Mouse (Mus musculus) ES-CJ7 (cell line): Measurements from ENCODE around the gene Dnah11.
"Not testable (repeated sequence)": the region's sequence is repeated elsewhere in the genome, so short reads cannot be mapped to it uniquely, and the experiment has no call there.

Experiments used
- DNase-seq: peaks from one replicate; pipeline ENCODE4 v3.0.0; 2011; ENCODE audit warnings: low read depth, low spot score

Dnah11 gene

DNA sequence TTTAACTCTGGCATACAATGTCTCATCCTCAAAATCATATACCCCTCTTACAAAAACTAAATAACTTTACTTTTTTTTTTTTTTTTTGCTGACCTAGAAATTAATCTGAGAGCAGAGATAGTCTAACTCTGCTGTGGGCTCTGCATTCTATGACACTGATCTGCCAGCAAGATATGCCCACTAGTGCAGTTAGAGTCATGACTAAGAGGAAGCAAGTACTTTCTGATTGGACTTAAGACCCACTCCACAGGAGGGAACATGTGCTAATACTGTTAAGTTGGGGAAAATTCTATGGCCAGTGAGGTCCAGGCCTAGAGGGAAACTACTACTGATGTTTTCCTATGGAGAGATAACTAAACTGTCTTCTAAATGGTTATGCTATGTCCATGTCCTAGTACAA is 225.1 kb downstream of the Dnah11 start:
- DNase-seq = no peak

DNA sequence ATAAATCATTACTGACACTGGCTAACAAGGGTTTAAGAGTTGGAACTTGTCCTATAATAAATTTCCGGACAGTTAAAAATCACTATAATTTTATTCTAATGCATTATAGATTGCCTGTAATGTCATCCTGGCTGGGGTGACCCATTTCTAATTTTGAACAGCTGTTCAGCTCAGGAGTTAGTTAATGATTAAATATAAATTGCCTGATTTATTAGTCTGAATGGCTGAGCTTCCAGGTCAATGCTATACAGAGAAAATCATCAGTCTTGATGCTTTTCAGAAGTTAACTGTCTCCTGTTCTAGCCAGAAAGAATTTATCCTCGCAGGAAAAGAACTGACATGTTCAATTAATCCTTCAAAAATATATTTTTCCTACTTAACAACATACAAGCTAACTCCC is 236.1 kb downstream of the Dnah11 start:
- DNase-seq = no peak

DNA sequence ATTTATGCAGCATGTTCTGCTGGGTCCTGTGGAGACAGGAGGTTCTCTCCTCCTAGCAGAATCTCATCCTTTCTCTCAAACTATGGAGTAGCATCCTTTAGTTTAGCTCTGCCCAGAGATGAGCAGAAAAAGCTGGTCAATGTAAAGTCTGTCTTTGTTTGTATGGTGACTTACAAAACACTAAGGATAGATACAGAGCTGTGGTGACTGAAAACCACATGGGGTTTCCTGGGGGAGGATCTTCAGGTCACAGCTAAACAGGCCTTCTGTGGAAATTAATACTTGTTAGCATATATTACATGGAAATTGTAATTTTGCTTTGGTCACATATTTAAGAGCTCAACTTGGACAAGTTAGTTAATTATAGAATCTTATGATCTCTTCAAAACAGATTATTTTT is 239.6 kb downstream of the Dnah11 start:
- no peak for DNase-seq

DNA sequence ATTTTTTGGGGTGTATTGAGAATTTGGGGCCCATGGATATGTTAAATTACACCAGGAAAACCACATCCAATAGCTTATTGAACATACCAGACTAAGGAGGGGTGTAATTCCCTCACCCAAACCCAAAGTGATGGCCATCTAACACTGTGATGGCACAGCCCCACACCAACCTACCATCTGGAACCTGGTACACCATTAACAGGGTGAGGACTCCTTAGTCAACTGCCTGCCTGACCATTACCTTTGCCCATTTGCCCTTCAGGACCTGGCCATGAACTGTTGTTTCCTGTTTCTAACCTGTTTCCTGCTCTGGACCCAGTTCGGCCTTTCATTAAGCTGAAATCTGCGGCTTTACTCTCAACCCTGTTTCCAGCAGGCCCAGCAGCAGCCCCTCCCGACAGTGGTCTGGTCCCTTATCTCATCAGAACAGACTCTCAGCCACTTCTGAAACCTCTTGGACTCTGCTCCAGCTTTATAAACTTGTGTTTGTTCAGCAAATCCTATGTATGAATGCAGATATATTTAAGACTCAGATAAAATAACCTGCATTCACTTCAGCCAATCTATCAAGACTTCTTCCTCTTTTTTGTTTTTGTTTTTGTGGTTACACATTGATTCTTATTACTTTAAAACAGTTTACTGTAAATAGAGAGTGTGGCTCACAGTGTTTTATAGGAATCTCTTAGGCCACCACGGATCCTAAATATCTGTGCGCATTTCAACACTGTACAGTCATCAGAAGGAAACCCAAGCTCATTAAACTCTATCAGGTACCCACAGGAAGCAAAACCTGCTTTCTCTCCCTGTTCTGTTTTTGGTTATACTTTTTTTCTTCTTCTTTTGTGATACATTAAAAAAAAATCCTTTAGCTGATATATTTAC is 251.8 kb downstream of the Dnah11 start:
- DNase-seq = no peak

DNA sequence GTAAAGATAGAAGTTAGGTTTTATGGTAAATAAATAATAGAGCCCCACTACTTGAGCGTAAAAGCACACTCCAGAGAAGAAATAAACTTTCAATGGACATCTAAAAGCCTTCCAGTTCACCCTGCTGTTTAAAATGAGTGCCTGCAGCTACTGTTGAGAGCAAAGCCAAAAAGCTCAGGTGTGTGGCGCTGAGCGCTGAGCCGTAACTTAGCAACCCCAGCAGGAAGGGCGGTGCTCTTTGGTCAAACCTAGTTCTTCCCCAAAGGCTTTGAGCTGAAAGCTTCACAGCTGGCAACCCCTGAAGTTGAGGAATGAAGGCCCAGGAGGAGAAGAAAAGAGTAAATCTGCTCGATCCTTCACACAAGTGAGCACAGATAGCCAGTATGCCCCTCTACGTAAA is 256.9 kb downstream of the Dnah11 start:
- DNase-seq = peak; percentile 18

DNA sequence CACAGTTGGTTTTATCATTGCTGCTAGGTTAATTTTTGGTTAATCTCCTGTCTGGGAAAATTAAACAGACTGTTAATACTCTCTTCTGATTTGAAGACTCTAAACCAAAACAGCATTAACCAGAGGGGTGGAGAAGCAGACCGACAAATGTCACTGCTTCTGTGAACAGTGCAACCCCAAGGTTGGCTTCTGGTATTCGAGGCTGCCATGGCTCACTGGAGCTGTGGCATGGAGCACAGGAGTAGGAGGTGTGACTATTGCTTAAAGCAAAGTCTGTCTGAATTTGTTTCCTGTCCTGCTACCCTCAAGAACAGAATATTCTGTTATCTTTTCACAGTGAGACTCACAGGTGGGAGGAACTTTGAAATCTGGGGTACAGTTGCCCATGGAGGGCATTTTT is 260.6 kb downstream of the Dnah11 start:
- DNase-seq = no peak

DNA sequence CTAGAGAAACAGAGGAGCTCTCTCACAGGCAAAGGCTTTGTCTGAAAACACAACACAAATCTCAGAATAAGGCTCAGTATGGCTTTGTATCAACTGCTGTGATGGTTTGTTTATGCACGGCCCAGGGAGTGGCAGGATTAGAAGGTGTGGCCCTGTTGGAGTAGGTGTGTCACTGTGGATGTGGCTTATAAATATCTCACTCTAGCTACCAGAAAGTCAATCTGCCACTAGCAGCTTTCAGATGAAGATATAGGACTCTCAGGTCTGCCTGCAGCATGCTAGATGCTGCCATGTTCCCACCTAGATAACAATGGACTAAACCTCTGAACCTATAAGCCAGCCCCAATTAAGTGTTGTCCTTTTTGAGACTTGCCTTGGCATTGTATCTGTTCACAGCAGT is 266.8 kb downstream of the Dnah11 start:
- no peak for DNase-seq

DNA sequence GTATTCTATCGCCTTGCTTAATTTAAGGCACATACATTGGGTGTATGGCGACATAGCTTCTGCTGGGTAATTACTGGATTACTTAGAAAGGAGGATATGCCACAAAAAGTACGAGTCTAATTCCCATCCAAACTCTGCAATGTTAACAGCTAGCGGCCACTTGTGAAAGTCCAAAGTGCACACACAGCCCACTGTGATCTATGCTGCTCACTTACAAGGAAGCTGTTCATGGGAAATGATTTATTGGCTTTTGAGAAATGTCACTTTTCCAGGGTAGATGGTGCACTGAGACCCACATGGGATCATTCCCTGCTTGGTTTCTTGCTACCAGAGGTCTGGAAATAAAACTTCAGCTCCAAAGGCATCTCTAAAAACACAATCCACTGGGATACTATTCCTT is 269.1 kb downstream of the Dnah11 start:
- DNase-seq = no peak

DNA sequence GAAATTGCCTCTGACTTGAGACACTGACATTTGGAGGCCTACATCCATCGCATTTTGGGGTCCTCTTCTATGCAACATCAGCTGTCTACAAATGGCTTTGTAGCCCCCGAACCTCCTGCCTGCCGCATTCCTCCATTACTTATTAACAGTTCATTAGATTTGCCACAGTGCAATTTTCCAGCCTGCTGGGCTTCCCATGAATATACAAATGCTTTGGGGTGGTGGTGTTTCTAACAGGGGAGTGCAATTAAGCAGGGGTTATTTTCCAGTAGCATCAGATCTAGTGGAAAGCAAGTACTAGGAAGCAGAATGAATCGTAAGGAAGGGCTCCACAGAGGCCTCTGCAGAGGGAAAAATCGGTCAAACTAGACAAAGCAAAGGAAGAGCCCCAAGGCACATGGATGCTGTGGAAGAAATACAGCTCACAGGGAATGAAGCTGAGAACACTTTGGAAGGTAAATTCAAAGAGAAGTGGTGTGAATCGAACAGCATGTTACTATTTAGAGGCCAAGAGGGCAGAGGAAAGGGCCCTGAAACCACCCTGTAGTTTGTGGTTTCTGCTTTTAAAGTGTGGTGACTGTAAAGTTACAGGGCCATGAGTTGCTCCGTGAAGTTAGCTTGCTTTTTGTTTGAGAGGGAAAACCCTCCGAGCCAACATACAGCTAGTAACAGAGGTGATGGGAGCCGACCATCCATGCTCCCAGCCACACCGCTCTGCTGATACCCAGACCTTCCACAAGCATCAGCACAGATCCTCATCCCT is 282.8 kb downstream of the Dnah11 start:
- no peak for DNase-seq

DNA sequence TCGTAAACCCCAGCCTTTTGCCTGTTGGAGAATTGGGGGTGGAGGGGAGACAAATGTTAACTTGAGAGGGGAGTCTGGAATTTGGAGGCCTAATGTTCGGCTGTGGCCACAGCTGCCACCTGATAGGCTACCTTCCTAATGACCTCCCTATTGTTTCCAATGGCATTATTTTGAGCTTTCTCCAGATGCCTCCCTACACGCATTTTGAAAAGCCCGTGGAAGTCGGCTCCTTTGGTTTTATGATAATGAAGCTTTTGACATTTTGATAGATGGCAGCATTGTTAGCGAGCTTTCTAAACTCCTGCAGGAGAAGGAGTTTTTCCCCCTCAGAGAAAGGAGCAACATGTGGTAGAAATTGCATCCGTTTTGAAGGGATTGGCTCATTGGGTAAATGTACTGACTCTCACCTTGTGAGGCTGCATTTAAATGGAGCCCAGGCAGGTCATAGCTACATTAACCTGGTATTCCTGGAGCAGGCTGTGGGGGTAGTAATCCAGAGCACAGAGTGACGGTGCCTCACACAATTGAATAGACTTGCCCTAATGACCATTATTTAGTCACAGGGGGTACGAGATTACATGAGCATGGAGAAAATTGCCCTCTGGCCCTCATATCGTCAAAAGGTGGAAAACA is 284.1 kb downstream of the Dnah11 start:
- peak; percentile 44 for DNase-seq

DNA sequence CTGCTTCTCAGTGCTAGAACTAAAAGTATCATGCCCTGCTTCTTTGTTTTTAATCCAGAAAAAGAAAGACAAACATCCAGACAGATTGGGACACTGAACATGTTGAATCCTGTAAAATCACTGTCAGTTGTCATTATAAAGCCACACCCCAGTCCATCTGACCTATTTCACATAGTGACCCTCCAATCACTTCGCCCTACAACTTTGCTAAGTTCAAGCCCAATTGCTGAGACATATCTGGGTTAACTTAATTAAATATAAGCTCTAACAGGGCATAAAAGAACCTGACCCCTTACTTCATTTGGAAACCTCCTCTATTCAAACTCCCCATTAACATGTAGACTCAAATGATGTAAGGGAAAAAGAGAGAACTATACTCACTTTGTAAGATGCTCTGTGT is 287.4 kb downstream of the Dnah11 start:
- DNase-seq = no peak

DNA sequence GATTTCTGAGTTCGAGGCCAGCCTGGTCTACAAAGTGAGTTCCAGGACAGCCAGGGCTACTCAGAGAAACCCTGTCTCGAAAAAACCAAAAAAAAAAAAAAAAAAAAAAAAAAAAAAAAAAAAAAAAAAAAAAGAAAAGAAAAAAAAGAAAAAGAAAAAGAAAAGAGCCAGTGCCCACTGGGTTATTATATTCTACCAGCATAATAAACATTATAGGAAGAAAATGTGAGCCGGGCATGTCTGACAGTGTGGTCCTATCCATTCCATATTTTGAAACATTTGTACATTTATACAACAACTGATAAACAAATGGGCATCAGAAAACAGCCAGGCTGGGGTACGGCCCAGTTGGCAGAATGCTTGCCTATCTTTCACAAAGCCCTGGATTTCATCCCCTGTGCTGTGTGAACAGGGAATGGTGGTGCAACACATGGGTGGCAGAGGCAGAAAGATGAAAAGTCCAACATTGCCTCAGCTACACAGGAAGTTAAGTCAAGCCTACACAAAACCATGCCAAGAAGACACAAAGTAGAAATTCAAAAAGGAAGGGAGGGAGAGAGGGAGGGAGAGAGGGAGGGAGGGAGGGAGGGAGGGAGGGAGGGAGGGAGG is 293.5 kb downstream of the Dnah11 start:
- DNase-seq = not testable (repeated sequence)

DNA sequence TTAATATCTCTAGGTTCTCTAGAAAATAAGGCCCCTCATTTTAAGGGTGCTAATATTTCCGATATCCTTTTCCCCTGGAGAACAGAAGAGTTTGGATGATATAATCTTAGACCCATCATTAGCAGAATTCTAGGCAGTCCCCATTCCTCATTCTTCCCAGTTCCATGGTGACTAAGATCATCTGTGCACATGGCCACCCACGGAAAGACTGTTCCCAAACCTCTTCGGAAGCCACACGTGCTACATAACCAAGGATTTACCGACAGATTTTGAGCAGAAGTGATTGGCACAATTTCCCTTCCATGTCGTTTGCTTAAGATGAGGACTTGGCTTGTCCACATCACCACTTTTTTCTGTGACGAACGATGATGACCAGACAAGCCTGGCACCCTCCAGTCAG is 295.2 kb downstream of the Dnah11 start:
- DNase-seq = no peak

DNA sequence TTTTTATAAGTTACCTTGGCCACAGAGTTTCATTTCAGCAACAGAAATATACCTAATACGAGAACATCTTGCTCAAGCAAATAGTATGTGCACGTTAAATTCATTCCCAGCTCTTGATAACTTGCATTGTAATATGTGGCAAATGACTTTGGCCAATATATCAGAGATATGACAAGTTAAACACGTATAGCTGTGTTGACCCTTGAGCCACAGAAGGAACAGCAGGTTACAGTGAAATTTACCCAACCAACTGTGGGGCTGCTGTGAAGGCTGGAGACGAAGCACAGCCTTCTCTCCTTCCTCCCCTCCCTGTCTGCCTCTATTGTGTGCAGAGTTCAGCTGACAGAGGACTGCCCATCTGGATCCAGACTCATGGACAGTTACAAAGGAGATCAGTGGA is 297.5 kb downstream of the Dnah11 start:
- DNase-seq = not testable (repeated sequence)

DNA sequence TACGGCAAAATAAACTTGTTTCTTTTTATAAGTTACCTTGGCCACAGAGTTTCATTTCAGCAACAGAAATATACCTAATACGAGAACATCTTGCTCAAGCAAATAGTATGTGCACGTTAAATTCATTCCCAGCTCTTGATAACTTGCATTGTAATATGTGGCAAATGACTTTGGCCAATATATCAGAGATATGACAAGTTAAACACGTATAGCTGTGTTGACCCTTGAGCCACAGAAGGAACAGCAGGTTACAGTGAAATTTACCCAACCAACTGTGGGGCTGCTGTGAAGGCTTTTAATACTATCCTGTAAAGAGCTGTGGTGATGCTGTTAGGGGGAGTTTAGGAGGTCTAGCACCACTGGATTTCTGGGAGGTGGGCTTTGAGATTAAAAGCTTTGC is 298.0 kb downstream of the Dnah11 start:
- not testable (repeated sequence) for DNase-seq

DNA sequence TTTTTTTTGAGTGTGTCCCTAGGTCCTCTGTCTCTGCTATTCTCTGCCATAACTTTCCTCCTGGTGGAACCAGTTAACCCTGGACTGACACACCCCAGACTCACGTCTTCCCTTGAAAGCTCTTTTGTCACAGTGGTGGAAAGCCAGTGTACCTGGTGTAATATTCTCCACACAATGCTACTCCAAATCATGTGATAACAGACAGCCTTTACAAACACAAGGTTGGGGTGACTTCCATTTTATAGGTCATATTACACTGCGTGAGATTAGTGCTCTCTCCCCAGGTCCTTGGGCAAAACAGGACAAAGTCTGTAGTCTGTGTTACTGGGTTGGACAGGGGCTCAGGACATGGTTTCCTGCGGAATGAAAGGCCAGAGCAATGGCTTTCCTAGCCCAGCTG is 311.4 kb downstream of the Dnah11 start:
- no peak for DNase-seq

DNA sequence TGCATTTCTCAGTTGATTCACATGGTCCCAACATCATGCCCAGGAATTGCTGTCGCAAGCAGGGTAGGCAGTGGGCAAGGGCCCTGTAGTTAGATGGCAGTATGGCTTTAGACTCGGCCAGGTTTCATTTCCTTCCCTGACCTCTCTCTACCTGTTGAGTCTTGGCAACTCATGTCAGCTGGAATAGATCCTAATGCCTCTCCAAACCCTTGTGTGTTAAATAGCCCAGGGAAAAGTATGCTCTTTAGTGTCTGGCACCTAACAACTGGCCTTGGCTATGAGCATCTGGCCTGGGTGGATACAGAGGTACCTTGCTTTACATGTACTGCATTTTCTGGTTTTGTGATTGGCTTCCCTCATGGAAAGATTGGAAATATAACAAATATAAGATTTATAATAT is 314.2 kb downstream of the Dnah11 start:
- DNase-seq = no peak

DNA sequence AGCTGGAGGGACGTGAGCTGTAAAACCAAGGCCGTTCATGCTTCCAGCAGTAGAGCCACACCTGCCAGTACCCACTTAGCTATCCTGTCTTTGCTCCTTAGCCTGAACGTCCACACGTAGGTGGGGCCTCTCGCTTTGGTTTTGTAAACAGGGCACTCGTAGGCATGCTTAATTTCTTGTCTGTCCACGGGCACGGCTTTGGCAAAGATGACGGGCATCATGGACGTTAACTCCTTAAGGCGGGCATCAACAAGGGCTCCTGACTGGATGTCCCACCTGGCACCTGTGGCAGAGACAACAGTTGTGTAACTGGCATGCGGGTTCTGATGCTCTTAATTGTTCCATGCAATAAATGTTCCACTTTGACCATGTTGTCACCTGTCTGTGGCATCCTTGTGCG is 320.5 kb downstream of the Dnah11 start:
- DNase-seq = no peak

DNA sequence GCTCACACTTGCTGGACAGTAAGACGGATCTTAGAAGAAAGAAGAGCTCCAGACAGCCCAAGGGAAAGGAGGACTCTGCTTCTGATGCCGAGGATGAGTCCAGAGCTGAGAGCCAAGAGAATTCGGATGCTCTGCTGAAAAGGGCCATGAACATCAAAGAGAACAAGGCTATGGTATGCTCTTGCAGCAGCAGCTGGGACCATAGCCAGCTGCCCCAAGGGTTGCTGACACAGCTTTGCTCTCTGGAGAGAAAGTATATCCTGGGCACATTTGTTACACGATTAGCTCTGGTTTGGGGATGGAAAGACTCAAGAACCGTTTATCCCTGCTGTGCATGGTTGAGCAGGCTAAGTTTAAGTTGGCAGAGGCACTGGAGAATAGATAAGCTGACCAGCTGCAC is 326.6 kb downstream of the Dnah11 start:
- no peak for DNase-seq

DNA sequence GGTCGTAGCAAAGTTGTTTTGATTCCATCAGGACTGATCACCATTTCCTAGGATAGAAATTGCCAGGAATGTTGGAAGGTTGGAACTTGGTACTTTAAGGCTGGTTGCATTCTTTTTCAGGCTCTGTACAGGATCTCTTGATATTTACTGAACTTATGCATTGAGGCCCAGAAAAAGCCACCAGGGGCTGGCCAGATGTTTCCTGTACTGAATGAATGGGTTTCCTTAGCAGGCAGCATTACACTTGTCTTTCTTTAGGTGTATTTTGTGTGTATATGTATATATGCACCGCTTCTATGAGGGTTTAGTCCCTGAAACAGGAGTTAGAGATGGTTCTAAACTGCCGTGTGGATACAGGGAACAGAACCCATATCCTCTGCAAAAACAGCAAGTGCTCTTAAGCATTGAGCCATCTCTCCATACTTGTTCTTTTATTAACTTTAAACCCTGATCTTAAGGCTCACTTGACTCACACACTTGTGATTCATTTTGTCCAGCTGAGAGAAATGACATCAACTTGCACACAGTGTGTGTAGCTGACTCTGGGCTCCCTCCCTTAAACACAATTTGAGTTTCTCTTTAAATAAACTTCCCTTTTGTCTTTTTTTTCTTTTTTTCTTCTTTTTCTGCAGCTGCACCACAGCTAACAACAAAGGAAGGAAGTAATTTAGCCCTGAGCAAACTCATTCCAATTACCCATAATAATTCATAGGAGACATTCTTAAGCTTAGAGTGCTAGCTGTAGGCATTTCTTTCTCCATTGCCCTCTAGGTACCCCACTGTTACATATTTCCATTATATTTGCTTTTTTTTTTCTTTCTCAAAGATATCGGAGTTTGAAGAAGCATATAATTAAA is 330.9 kb downstream of the Dnah11 start:
- no peak for DNase-seq

DNA sequence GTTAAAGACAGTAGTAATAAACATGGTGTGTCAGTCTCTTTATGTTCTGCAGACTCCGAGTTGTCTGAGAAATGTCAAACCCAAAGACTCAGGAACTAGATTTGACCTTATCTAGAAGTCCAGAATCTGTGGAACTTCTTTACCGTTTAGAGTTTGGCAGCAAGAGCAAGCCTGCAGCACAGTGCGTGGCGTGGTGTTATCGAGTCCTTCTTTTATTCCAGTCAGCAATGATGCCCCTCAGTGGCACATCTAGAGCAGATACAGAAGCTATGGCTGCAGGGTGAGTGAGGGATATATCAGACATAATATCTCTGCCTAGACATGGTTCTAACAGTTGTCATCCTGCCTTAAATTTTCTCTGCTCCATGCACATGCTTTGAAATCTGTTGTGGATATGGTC is 336.2 kb downstream of the Dnah11 start:
- DNase-seq = no peak
